Mouse (Mus musculus) liver (tissue): ENCODE results near the gene Plekha4.
A peak's percentile ranks its signal among the peaks of the same experiment; 100 is the strongest.

Experiments used
- DNase-seq: peaks from one replicate; pipeline ENCODE4 v3.0.0-alpha.2; 2020; ENCODE audit warnings: mixed read lengths

Plekha4 gene

DNA sequence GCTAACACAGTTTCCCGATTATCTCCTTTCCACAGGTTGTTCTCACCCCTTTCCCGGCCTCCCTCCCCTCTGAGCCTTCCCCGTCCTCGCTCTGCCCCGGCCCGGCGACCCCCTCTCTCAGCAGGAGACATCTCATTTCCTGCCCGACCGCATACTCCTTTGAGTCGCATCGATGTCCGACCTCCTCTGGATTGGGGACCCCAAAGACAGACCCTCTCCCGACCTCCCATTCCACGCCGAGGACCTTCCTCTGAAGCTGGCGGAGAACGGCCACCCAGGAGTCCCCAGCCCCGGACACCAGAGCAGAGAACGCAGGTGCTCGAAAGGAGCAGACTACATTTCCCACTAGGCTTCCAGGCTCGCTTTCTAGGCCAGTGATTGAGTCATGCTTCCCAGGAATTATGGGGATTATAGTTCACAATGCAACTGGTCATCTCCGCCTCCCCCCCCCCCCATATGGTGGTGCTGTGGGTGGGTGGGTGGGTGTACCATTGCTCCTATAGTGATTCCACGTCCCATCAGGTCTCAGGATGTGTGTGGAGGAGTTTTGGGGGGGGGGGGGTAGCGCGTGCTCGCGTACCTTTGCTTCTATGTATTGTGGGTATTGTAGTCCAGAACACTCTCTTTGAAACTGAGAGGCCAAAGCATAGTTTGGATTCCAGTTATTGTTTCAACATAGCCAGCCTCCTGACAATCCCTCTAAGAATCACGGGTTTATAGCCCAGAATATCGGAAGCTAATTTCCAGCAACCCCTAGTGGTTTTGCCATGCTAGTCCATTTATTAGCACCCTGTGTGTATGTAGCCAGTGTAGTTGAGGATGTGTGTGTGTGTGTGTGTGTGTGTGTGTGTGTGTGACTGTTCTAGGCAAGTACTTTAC lies 12.3 kb downstream of the Plekha4 start:
- DNase-seq, result peak; percentile 21

DNA sequence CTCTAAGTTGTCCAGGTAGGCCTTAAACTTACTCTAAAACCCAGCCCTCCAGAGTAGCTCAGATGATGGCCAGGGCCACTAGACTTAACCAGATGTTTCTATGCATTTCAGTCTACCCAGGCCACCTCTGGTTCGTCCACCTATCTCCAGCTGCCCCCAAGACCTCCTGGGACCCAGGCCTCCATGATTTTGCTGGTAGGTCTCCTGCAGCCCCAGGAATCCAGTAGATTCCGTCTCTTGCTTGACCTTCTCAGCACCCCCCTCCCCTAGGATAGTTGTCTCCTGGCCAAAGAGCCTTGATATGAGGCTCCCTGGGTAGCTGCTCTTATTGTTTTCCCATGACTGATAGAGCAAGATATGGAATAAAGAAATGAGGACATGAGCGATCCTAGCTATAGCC lies 13.0 kb downstream of the Plekha4 start:
- DNase-seq, result no peak

DNA sequence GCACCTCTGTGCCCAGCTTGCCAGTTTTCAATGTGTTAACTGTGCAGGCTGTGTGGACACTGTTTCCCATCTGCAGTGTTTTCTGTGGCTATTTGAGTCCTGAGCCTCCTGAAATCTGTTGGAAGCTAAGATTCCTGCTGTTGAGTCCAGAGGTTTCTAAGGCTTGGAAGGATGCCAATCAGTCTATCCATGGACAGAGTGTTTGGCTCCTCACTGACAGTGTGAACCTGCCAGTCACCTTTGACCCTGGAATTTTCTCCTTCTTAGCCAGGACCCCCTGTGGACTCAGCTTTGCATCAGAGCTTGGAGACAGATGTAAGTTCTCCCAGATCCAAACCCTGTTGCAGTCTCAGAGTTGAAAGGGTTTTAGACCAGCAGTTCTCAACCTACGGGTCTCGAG lies 14.1 kb downstream of the Plekha4 start:
- no peak for DNase-seq

DNA sequence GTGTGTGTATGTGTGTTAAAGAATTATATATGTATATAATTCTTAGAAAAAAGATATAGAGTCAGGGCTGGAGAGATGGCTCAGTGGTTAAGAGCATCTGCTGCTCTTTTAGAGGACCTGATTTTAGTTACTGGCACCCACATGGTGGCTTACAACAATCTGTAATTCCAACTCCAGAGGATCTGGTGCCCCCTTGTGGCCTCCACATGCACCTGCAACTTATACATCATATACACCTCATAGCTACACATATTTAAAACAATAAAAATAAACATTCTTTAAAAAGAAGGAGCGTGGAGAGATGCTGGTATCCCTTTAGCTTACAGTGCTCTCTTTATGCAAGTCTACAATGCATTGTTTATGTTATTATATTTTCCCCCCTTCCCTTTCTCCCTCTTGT lies 18.4 kb downstream of the Plekha4 start:
- DNase-seq, result no peak

DNA sequence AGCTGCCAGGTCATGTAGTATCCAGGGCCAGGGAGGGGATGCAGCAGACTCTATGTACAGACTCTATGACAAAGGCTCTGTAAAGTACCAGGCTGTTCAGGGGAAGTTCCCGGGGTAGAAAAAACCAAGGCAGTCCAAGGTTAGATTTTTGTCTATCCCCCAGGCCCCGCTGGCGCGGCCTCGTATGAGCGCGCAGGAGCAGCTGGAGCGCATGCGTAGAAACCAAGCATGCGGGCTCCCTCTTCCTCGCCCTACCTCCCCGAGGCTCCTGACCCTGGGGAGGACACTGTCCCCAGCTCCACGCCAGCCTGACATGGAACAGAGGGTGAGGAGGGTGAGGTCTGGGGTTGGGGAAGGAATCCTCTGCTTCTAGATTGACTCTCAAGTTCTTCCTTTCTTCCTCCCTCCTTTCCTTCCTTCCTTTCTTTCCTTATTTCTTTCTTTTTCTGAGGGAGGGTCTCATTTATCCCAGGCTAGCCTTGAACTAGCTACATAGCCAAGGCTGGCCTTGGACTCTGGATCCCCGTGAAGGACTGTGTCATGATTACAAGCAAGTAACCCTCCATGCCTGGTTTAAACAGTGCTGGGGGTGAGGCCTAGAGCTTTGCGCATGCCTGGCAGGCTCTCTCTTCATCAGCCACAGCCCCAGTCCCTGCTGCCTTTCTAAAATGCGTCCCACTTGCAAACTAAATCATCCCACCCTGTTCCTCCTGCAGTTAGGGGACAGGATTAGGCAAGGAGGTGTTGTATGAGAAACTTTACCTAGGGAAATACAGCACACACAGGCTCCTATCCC lies 23.7 kb downstream of the Plekha4 start:
- DNase-seq, result no peak

DNA sequence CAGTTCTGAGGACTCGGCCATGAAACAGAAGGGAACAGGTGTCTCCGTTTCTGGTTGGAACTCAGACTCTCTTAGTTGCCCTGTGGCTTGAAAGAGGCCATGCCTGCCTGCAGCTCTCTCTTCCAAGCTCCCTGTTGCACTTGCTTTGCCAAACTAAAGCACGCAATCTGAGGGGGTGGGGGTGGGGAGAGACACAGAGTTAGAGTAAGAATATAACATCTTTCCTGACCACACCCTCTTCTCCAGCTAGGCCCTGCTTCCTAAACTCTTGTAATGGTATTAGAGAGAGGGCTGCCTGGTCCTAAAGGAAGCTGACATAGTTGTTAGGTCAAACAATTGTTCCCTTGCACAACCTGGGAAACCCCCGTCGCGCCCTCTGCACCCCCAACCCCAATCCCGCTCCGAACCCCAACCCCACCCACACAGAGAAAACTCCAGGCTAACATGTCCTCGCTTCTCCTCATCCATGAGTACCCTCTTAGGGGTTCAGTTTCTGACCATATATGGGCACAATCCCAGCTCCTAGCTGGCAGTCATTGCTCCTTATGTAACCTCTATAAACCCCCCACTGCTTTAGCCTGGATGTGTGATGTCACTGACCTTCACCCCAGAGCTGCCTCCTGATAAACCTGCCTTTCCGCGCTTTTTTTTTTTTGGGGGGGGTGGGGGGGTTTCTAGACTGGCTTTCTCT lies 24.8 kb downstream of the Plekha4 start:
- no peak for DNase-seq

DNA sequence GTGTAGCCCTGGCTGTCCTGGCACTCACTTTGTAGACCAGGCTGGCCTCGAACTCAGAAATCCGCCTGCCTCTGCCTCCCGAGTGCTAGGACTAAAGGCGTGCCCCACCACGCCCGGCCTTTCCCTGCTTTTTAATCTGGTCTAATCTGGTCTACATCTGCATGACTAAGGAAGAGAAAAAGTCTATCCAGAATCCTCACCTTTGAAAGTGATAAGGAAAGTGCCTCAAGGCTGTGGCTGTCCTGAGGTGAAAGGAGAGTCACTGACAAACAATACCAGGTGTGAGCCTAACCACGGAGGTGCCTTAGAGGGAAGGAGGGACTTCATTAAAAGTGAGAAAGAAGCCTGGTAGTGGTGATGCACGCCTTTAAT lies 25.4 kb downstream of the Plekha4 start:
- no peak for DNase-seq

DNA sequence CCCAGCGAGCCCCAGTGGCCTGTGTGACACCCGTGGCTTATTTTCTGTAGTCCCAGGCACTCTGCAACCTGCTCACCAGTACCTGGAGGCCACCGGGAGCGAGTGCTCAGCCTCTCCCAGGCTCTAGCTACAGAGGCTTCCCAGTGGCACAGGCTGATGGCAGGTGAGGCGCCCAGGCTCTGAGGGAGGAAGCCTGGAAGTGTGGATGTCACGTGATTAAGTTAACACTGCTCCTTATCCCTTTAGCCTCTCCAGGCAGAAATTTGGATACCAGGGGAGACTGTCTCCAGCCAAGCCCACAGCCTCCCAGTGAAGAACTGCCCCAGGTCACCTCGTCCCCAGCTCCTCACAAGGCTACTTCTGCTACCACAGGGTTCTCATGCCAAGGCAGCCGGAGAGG lies 27.4 kb downstream of the Plekha4 start:
- DNase-seq, result no peak

DNA sequence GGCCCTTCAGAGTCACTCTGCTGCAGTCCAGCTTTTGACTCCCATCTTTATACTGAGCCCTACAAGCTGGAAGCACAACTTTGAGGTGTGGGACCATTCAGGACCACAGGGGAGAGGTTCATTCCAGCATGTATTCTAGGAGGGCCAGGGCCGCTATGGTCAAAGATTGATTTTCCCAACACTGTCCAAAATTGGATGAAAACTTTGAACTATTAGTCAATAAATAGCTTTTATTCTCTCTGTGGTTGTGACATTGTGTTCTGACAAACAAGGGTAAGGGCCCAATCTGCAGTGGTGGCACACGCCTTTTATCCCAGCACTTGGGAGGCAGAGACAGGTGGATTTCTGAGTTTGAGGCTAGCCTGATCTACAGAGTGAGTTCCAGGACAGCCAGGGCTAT lies 27.9 kb downstream of the Plekha4 start:
- DNase-seq, result no peak

DNA sequence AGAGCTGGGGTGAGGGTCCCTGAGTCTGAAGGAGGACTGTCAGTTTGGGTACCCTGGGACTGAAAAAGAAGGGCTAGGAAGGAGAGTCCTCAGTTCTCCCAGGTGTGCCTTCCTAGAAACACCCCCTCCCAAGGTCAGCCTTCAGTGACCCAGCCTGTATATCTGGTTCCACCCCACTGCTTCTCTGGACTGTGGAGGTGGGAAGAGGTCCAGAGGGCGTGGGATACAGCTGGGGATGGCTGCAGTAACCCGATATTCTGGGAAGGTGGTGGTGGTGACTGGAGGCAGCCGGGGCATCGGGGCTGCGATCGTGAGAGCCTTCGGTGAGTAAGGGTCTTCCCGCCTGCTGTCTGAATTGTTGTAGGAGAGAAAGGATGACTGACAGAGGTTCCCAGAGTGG lies 28.6 kb downstream of the Plekha4 start, which contains the start of gene Hsd17b14:
Gene Hsd17b14 (plus strand): TSS at position 150 of the 400 bp plus-strand sequence.
- no peak for DNase-seq

DNA sequence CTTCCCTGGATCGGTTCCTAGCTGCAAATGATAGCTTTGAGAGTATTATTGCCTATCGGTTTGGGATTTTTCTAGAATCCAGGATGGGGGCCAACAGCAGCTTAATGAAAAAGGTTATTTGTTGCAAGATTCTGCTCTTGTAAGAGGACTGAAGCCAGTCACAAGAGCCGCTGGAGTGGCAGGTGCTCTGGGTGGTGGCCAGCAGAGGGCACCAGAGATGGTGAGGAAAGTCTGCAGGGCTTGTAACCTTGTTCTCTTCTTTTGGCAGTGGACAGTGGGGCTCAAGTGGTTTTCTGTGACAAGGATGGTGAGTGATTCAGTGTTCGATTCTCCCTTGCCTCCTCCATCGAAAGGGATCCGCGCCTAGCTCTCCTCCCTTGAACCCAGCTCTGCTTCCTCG lies 29.7 kb downstream of the Plekha4 start:
- peak; percentile 86 for DNase-seq

DNA sequence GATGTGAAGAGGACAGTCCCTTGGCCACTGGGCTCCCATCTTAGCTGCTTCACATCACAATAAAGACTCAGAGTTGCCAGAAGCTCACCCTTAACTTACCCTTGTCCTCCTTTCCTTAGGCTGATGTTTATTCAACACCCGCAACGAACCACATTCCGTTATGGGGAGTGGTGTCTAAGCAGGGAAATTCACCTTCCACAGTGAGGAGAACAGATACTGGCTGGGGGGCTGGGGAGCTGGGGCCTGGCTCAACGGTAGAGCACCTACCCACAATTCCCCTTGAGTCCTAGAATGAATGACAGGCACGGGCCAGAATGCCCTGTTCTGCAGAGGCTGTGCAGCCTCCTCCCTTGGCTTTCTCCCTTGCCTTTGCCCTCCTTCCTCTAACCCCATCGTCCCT lies 32.8 kb downstream of the Plekha4 start:
- DNase-seq, result no peak

DNA sequence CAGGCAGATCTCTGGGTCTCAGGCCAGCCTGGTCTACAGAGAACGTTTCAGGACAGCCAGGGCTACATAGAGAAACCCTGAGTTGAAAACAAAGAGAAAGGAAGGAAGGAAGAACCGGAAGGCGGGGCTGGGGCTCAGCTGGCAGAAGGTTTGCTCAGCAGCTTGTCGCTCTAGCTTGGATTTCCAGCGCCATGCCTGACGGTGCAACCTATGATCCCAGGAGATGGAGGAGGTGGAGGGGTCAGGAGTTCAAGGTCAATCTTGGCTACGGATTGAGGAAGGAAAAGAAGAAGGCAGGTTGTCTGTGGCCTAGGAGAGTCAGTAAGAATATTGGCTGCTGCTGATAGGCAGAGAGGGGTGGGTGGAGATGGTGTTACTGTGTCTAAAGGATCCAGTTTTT lies 34.1 kb downstream of the Plekha4 start:
- DNase-seq, result no peak

DNA sequence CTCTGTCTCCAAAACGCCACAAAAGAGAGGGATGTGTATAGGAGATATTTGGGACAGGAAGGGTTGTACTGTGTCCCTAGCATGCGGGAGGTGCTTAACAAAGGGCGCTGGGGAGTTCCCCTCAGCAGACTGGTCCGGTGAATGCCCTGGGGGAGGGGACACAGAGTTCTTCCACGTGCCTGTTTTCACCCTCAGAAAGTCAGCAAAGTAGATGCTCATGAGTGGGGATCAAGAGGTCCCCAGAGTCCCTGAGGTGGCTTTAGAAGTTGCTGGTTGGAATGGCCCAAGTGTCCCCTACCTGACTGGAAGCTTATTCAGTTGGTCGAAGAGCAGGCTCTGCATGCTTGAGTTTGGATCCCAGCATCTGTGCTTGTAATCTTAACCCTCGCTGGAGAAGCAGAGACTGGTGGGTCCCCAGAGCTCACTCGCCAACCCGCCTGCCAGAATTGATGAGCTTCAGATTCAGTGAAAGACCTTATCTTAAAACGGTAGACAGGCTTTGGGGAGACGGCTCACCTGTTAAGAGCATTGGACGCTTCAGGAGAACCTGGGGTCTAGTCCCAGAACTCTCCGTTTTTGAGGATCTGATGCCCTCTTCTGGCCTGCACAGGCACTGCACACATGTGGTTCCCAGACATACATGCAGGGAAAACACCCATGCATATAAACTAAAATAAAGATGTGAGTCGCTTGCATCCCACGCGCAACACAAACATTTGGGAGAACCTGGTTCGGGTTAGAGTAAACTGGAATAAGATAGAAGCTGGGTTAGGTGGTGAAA lies 34.9 kb downstream of the Plekha4 start:
- peak; percentile 86 for DNase-seq

DNA sequence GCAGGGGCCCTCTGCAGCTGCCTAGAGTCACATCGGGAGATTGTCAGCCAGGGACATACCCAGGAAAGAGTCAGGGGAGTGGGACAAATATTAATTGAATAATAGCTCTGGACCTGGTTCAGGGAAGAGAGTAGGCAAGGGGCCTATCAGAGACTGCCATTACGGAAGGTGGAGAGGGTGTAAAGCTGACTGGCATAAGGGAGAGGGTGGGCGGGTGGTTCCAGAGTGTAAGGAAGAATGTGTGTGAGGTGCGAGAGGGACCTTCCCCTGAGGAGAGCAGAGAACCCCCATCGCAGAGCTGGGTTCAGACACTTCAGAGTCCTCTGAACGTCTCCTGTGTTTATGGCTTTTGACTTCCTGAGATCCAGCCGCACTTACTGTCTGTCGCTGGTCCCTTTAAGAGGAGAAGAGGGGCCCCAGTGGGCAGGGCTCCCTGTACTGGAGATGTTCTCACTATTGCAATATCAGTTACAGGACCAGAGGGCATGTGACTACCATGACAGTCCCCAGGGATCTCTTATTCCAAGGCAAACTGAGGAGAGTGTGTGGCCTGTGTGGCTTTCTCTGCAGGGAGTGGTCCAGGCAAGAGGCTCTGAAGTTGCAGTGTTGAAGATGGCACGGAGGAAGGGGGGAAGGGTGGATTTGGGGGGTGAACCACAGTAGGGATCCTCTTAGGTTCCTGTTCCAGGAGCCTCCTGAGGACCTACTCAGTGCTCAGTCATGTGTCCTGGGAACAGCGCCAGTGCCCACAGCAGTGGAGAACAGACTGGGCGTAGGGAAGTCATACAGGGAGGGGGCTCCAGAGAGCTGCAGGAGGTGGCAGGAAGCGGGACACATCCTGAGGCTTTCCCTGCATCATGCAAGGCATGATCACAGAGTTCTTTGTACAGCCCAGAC lies 35.7 kb downstream of the Plekha4 start:
- peak; percentile 65 for DNase-seq

DNA sequence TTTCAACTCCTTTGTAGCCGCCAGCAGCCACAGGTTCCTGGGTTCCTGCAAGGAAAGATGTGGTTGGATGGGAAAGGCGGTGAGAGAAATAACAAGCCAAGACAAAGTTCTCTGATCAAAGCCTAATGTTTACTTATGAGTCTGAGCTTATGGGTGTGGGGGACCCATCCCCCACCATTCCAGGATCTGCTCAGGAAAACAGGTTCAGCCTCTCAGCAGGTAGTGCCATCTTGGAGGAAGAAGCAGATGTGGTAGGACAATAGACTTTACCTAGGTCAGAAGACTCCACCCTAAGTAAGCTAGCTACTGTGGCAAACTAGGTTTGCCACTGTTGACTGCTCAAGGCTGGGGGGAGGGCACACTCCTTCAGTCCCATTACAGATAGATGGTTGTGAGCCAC lies 38.7 kb downstream of the Plekha4 start:
- no peak for DNase-seq

DNA sequence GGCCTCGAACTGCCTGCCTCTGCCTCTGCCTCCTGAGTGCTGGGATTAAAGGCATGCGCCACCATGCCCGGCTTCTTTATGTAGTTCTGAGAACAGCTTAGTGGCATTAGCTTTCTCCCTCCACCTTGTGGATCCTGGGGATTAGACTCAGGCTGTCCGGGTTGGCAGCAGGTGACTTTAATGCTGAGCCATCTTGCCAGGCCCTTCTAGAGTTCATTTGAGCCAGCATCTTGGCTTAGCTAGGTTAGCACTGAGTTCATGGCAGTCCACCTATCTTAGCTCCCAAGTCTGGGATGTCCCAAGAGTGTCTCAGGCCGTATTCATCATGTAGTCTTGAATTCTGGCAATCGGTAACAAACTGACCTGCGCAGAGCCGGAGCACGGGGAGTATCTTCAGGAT lies 39.3 kb downstream of the Plekha4 start:
- no peak for DNase-seq

DNA sequence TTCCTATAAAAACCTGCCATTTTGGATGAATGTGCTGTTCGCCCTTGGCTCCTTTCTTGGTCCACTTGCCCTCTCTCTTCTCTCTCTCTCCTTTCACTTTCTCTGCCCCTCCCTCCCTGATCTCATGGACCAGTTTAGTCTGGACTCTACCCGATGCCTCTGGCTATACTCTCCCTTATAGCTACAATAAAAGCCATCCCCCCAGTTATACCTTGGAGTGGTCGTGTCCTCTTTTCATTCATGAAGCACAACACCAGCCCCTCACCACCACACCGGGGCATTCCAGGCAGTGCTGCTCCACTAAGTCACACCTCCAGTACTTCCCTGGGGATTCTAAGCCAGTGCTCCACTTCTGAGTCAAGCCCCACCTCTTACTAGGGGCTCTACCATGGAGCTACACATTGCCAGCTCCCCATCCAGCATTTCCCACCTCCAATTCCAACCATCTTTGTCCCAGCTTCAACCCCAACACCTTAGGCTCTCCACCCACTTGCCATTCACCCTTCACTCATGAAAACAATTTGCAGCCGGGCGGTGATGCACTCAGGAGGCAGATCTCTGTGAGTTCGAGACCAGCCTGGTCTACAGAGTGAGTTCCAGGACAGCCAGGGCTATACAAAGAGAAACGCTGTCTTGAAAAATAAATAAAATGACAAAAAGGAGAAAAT lies 41.1 kb downstream of the Plekha4 start:
- DNase-seq, result no peak

DNA sequence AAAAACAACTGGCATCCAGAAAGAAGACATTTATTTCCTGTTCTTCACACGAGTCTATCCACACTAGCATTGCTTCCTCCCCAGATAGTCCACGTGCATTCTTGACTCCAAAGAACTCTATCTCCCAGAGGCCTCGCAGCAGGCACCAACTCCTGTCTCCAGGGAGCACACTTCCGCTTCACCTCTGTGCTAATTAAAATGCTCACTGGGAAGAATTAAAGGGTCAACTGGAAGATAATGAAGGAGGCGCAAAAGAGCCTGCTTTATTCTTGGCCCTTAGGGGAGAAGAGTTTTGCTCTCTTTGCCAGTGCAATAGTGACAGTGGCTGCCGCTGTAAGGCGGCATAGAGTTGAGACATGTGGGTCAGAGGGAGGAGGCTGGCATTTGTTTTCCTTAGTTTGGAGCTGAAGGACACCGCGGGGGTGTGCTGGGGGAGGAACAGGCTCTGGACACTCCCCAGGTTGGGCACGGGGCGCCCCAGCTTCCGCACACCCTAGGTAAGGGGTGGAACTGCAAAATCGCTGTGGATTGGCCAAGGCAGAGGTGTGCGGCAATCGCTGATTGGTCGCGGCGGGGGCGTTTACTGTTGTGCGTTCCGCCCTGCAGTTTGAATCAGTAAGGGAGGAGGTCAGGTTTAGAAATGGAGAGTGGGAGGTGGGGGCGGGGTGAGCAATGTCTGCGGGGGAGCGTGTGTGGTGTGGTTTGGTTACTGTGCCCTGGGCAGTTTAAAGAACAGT lies 41.8 kb downstream of the Plekha4 start:
- peak; percentile 96 for DNase-seq
